Mouse (Mus musculus): ENCODE measurements around the gene Uts2. TPM values are rescaled to one million over a fixed set of nuclear protein-coding genes. Genes with fewer than 3 reads are reported as not detected.

Uts2 gene
- polyA plus RNA-seq (2012; ENCODE audit: low replicate concordance), result not detected in 2 replicates

GRCm38 (mm10) chr4:150996797-150997196, at the start of gene Uts2:
Gene Uts2 (plus strand): TSS chr4:150997097.

GRCm38 (mm10) chr4:151044037-151044943, 47.4 kb downstream of the Uts2 start, which contains the start of gene Per3:
Gene Per3 (minus strand): TSS chr4:151044665.

Other genes starting within 250 kb of the Uts2 start
- gene Errfi1, start 143.2 kb upstream of the Uts2 start, polyA plus RNA-seq (2012; ENCODE audit: low replicate concordance), result 0.16 and 0.36 TPM in 2 replicates
- gene Park7, start 82.7 kb upstream of the Uts2 start, polyA plus RNA-seq (2012; ENCODE audit: low replicate concordance), result 50.6 and 74.3 TPM in 2 replicates
- 0.62 and 1.0 TPM in 2 replicates for gene Tnfrsf9, start 82.5 kb upstream of the Uts2 start, polyA plus RNA-seq (2012; ENCODE audit: low replicate concordance)
- gene Per3, start 47.6 kb downstream of the Uts2 start, polyA plus RNA-seq (2012; ENCODE audit: low replicate concordance), result 3.9 and 4.1 TPM in 2 replicates
- gene Vamp3, start 60.9 kb downstream of the Uts2 start, polyA plus RNA-seq (2012; ENCODE audit: low replicate concordance), result 2.1 and 5.0 TPM in 2 replicates
- gene Gm13090, start 92.5 kb downstream of the Uts2 start, polyA plus RNA-seq (2012; ENCODE audit: low replicate concordance), result not detected in 2 replicates